Mouse (Mus musculus) lung, embryonic 16.5 days (tissue): Measurements from ENCODE around the gene Fabp3. TPM values are rescaled to one million over a fixed set of nuclear protein-coding genes. Genes with fewer than 3 reads are reported as not detected.
A peak's percentile ranks its signal among the peaks of the same experiment; 100 is the strongest.

Experiments used
- ATAC-seq: fragments of 200-750 bp; cut with Nextera tagmentation; 2 replicates; pipeline ENCODE4 v1.8.0; 2017; ENCODE audit warnings: low read depth, mild to moderate bottlenecking, moderate library complexity
- H3K27ac ChIP-seq: fragments of 300-500 bp; sonication (generic); 2 replicates; pipeline ENCODE4 v1.5.1; 2014; ENCODE audit warnings: mild to moderate bottlenecking, control low read depth, low read length
- H3K27me3 ChIP-seq: fragments of 300-500 bp; sonication (generic); 2 replicates; pipeline ENCODE4 v1.6.1; 2014; ENCODE audit warnings: low read depth, low read length, mixed read lengths; ENCODE audit not compliant: control insufficient read depth, insufficient read depth
- H3K36me3 ChIP-seq: fragments of 300-500 bp; sonication (generic); 2 replicates; pipeline ENCODE4 v1.6.1; 2014; ENCODE audit warnings: low read length; ENCODE audit not compliant: control insufficient read depth, insufficient read depth
- H3K4me1 ChIP-seq: fragments of 300-500 bp; sonication (generic); replicated peaks from 2 replicates; pipeline ENCODE4 v1.6.1; 2014; ENCODE audit warnings: low read length, mixed read lengths; ENCODE audit not compliant: control insufficient read depth, insufficient read depth
- H3K4me2 ChIP-seq: fragments of 300-500 bp; sonication (generic); 2 replicates; pipeline ENCODE4 v1.6.1; 2014; ENCODE audit warnings: low read depth, low read length, control low read depth
- H3K4me3 ChIP-seq: fragments of 300-500 bp; sonication (generic); 2 replicates; pipeline ENCODE4 v1.5.1; 2014; ENCODE audit warnings: mild to moderate bottlenecking, low read length, control low read depth
- H3K9ac ChIP-seq: fragments of 300-500 bp; sonication (generic); 2 replicates; pipeline ENCODE4 v1.6.1; 2014; ENCODE audit warnings: low read length, control low read depth
- H3K9me3 ChIP-seq: fragments of 300-500 bp; sonication (generic); 2 replicates; pipeline ENCODE4 v1.6.1; 2016; ENCODE audit warnings: low read length; ENCODE audit not compliant: control insufficient read depth
- WGBS: fragments of 180-500 bp; shearing (Covaris S2); extraction: QIAGEN DNeasy Blood & Tissue Kit; methylation state at CpG from one replicate; pipeline ENCODE4 v1.1.7; 2014; 5-methylcytosine and 5-hydroxymethylcytosine counted together
- polyA plus RNA-seq: library from polyadenylated mRNA; unstranded; fragments of >200 nt; fragmentation: Nextera tagmentation; extraction: Ambion mirVana; gene quantifications from 2 replicates; pipeline ENCODE4 v1.2.1, GENCODE M21; 2015

Fabp3 gene
- polyA plus RNA-seq, 1 experiment from 2014 or later: 54.4 TPM

DNA sequence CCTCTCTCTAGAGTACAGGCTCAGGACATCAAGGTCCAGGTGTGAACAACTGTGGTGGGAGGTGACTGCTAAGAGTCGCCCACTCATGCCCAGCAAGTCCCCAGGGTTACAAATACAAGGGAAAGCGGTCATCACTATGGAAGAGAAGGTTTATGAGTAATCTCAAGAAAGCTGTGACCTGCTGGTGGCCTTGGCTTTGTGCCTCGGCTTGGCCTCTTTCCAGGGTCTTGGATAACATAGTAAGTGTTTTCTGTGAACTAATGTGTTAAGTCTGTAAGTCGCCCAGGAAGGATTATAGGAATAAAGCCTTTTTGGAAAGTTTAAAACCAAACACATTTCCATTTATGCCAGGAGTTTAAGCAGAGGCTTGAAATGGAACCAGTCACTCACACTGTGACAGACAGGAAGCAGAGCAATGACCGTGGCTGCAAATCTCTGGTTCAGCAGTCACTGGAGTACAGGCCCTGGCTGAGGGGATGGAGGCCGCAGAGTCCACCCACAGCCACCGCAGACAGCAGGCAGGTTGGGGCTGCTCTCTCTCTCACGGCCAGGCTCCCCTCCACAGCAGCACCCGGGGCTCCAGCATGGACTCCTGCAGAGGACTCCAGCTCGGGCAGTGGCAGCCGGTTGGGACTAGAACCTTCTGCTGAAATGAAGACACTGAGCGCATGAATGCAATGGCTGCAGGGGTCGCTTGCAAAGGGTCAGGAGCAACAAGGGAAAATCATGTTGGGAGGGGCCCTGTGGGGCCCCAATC lies 7.6 kb downstream of the Fabp3 start:
- peak; percentile 48 for ATAC-seq
- Histone ChIP-seq H3K9ac (peak overlapping the region; percentile 22; the same call in 1 of the 2 replicates), H3K36me3 (peaks cover 5% of the 10 kb centered on the region)

DNA sequence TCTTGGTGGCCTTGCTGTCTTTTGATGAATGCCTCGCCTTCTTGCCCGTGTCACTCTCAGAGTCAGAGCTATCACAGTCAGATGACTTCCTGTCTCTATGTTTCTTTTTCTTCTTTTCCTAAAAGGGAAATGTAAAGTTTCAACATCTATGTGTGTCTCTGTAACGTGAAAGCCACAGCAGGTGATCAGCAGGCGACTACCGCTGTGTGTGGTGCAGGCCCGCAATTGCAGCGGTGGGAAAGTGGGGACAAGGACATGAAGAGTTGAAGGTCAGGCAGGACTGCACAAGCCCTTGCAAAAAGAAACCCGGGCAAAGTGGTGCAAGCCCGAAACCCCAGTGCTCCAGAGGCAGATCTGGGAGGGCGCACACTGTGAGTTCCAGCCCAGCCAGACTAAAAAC lies 8.3 kb downstream of the Fabp3 start:
- 71% methylated on average over 10 of the region's 10 CpGs for WGBS
- H3K27me3 ChIP-seq: no peaks in the 10 kb centered on the region
- H3K27ac ChIP-seq: no peak overlapping the region
- H3K4me3 ChIP-seq: no peak overlapping the region
- H3K4me1 ChIP-seq: peaks cover 17% of the 10 kb centered on the region
- H3K36me3 ChIP-seq: peaks cover 6% of the 10 kb centered on the region
- no peak overlapping the region for H3K9ac ChIP-seq
- ATAC-seq: no peak
- H3K4me2 ChIP-seq: no peak overlapping the region
- H3K9me3 ChIP-seq: no peaks in the 10 kb centered on the region

More for the DNA sequence above, 7.6 kb downstream of the Fabp3 start:
- WGBS: 50% methylated on average over 13 of the region's 13 CpGs
- H3K4me1 ChIP-seq: peaks cover 17% of the 10 kb centered on the region
- H3K27ac ChIP-seq: peak overlapping the region; percentile 40; the same call in 1 of the 2 replicates
- H3K4me3 ChIP-seq: no peak overlapping the region
- no peaks in the 10 kb centered on the region for H3K9me3 ChIP-seq
- H3K4me2 ChIP-seq: no peak overlapping the region
- no peaks in the 10 kb centered on the region for H3K27me3 ChIP-seq

DNA sequence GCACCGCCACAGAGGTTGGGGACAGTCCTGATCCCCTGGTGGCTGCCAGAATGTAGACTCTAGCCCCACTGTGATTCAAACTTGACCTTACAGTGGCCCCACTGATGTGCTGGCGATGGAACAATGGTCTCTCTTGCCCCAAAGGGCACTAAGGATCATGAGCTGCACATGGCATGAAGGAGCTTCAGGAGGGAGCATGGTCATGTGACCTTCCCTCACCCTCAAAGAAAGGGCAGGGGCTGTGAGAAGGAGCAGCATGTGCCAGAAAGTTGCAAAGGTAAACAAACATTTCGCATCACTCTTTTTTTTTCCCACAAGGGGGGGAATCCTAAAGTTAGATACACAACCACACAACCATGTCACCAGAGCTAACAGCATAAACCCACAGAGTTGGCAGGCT lies 9.7 kb downstream of the Fabp3 start:
- no peak for ATAC-seq
- Histone ChIP-seq H3K9me3 (no peaks in the 10 kb centered on the region), H3K27ac (no peak overlapping the region), H3K4me1 (peaks cover 17% of the 10 kb centered on the region), H3K27me3 (no peaks in the 10 kb centered on the region), H3K4me3 (no peak overlapping the region), H3K4me2 (no peak overlapping the region), H3K36me3 (peaks cover 9% of the 10 kb centered on the region), H3K9ac (no peak overlapping the region)
- WGBS: 58% methylated on average over 3 of the region's 3 CpGs

DNA sequence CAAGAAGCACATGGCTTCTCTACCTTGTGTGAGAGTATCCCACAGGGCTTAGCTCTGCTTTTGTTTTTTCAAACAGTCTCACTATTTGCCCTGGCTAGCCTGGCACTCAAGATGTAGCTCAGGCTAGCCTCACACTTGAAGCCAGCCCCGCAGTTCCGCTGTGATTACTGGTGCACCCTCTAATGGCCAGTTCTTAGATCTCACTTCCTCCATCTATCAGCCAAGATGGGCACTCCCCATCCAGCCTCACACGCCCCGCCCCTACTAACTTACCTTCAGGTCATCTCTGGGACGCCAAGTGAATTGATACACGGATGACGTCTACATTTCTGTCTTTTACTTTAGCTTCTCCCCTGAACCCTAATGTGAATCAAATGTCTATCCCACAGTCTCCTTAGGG lies 11.2 kb downstream of the Fabp3 start:
- WGBS: 84% methylated on average over 7 of the region's 7 CpGs
- Histone ChIP-seq H3K4me3 (no peak overlapping the region), H3K27ac (no peak overlapping the region), H3K9ac (no peak overlapping the region), H3K27me3 (no peaks in the 10 kb centered on the region), H3K4me2 (no peak overlapping the region), H3K9me3 (no peaks in the 10 kb centered on the region), H3K4me1 (peaks cover 17% of the 10 kb centered on the region), H3K36me3 (peaks cover 9% of the 10 kb centered on the region)
- ATAC-seq: no peak

DNA sequence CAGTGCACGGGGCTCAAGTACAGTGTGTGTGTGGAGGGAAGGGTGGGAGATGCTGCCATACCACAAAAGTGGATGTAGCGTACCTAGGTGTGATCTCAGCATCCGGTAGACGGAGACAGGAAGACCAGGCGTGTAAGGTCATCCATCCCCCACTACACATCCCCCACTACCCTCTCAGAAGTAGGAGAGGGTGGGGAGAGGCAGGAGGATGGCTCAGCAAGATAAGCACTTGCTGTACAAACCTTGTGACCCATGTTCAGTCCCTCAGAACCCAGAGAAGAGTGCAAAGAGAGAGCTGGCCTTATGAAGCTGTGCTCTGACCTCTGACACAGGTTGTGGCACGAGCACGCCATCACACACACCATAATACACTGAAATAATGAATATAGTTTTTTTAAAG lies 13.2 kb downstream of the Fabp3 start:
- WGBS: 85% methylated on average over 7 of the region's 7 CpGs
- Histone ChIP-seq H3K4me1 (peaks cover 4% of the 10 kb centered on the region), H3K27me3 (no peaks in the 10 kb centered on the region), H3K9ac (no peak overlapping the region), H3K9me3 (no peaks in the 10 kb centered on the region), H3K4me3 (no peak overlapping the region), H3K36me3 (peaks cover 19% of the 10 kb centered on the region), H3K27ac (no peak overlapping the region), H3K4me2 (no peak overlapping the region)
- no peak for ATAC-seq

DNA sequence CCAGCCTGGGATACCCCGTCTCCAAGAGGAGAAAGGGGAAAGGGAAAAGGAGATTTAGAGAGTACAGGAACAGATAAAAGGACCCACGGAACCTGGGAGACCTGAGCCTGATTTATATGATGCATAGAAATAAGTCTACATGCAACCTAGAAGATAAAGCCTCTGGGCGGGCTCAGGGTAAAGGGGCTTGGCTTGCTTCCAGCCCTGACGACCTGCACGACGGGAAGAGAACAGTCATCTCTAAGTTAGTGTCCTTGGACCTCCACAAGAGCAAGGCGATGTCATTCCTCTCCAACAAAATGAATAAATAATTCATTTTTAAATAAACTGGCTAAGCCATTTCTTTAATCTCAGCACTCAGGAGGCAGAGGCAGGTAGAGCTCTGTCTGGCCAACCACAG lies 14.2 kb downstream of the Fabp3 start:
- no peak for ATAC-seq
- no peak overlapping the region for H3K4me2 ChIP-seq
- H3K4me3 ChIP-seq: no peak overlapping the region
- 69% methylated on average over 7 of the region's 7 CpGs for WGBS
- no peak overlapping the region for H3K27ac ChIP-seq
- no peaks in the 10 kb centered on the region for H3K27me3 ChIP-seq
- peaks cover 21% of the 10 kb centered on the region for H3K36me3 ChIP-seq
- H3K9me3 ChIP-seq: no peaks in the 10 kb centered on the region
- no peaks in the 10 kb centered on the region for H3K4me1 ChIP-seq
- H3K9ac ChIP-seq: no peak overlapping the region

DNA sequence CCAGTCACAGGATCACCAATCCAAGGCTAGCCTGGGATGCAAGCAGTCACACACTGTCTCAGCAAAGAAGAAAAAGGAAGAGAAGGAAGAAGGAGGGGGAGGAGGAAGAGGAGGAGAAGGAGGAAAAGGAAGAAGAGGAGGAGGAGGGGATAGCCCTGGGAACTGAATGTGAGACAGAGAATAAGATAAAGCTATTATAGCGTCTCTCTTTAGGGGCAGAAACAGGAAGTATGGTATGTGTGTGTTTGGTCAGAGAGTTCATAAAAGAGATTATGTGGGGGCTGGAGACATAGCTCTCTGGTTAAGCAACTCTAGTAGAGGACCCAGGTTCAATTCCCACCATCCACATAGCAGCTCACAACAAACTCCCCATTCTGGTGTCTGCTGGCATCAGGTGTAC lies 14.8 kb downstream of the Fabp3 start:
- 41% methylated on average over 1 of the region's 1 CpGs for WGBS
- H3K27ac ChIP-seq: no peak overlapping the region
- H3K27me3 ChIP-seq: no peaks in the 10 kb centered on the region
- no peaks in the 10 kb centered on the region for H3K4me1 ChIP-seq
- no peaks in the 10 kb centered on the region for H3K9me3 ChIP-seq
- no peak overlapping the region for H3K9ac ChIP-seq
- no peak for ATAC-seq
- no peak overlapping the region for H3K4me3 ChIP-seq
- no peak overlapping the region for H3K4me2 ChIP-seq
- H3K36me3 ChIP-seq: peaks cover 21% of the 10 kb centered on the region

DNA sequence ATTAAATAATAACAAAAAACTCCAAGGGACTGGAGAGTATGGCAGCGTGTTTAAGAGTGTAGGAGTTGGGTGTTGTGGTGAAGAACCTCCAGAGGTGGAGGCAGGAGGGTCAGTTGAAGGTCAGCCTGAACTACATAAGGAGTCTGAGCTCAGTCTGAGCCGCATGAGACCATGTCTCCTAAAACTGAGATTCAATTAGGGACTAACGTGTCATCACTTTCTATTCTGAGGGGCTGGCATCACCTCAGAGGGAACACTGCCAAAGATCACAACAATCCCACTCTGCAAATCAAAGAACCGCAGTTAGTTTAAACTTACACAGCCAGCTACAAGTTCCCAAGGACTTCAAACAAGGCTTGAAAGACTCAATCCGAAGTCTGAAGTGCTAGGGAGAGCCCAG lies 15.2 kb downstream of the Fabp3 start:
- peak; percentile 23; the same call in 1 of the 2 replicates for ATAC-seq
- H3K27ac ChIP-seq: no peak overlapping the region
- H3K36me3 ChIP-seq: peaks cover 21% of the 10 kb centered on the region
- H3K4me3 ChIP-seq: no peak overlapping the region
- H3K9ac ChIP-seq: no peak overlapping the region
- H3K9me3 ChIP-seq: no peaks in the 10 kb centered on the region
- WGBS: 45% methylated on average over 5 of the region's 5 CpGs
- no peaks in the 10 kb centered on the region for H3K27me3 ChIP-seq
- H3K4me1 ChIP-seq: no peaks in the 10 kb centered on the region
- H3K4me2 ChIP-seq: no peak overlapping the region

DNA sequence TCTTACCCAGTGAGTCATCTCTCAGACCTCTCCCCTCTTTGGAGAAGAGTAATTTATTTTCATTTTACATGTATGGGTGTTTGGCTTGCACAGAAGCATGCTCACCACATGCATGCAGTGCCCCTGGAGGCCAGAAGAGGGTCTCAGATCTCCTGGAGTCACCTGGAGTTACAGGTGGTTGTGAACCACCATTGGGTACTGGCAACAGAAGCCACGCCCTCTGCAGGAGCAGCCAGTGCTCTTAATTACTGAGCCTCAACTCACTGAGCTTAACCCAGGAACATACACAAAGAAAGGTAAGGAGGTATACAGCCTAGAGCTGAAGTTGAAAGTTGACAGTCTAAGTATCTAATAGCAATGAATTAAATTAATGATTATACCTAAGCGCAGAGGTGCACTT lies 17.1 kb downstream of the Fabp3 start:
- no peak for ATAC-seq
- H3K9me3 ChIP-seq: no peaks in the 10 kb centered on the region
- WGBS: 97% methylated on average over 2 of the region's 2 CpGs
- H3K4me2 ChIP-seq: no peak overlapping the region
- H3K27ac ChIP-seq: no peak overlapping the region
- no peak overlapping the region for H3K4me3 ChIP-seq
- H3K36me3 ChIP-seq: peaks cover 18% of the 10 kb centered on the region; the same call in 1 of the 2 replicates
- H3K27me3 ChIP-seq: no peaks in the 10 kb centered on the region
- no peak overlapping the region for H3K9ac ChIP-seq
- no peaks in the 10 kb centered on the region for H3K4me1 ChIP-seq
